Mouse (Mus musculus): ENCODE data around the gene Cers3. TPM values are rescaled to one million over a fixed set of nuclear protein-coding genes. Genes with fewer than 3 reads are reported as not detected.

The Cers3 gene
- 0.21 and 0.31 TPM in 2 replicates for total RNA-seq (2012; rRNA removed)

DNA sequence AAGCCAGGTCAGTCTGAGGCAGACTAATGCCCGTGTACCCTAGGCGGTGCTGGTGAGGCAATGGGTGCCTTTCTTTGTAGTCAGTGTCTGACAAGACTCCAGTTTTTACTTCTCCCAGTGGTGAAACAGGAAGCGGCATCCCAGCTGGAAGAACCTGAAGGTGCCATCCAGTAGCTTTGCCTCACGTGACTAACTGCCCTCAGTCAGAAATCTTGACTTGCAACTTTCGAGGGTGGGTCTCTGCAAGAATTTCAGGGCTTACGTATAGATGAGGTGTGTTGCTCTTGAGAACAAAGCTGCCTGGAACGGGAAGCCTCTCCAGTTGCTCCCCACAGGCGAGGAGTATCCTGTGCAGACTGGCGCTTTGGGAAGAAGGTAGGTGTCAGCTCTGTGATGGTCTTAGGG is at the start of gene Cers3:
Gene Cers3, plus strand, starts transcription at position 128 of the 405 bp plus-strand sequence.
- TF ChIP-seq HCFC1 (IDR thresholded peaks at IDR 0.05; ENCODE audit: borderline replicate concordance, insufficient read depth, low read length) (no peak), CHD2 (IDR thresholded peaks at IDR 0.05; ENCODE audit: low read depth, low read length) (no peak), ZNF384 (IDR thresholded peaks at IDR 0.05; ENCODE audit: low read depth, low read length) (no peak), ZC3H11A (IDR thresholded peaks at IDR 0.05; ENCODE audit: borderline replicate concordance, low read depth, low read length) (no peak), MAFK (IDR thresholded peaks at IDR 0.05; ENCODE audit: insufficient read depth, low read depth, low read length) (no peak)
- Histone ChIP-seq H3K27ac (ENCODE audit: insufficient read depth, low read depth, low read length, poor library complexity, severe bottlenecking) (no peak within 1 kb of the TSS), H3K36me3 (ENCODE audit: control insufficient read depth, insufficient read depth, low read length, poor library complexity, severe bottlenecking) (no peaks in the 10 kb centered on the region), H3K4me1 (ENCODE audit: control insufficient read depth in 2 of 2, insufficient read depth in 2 of 2, low read length in 2 of 2, poor library complexity in 1 of 2) (no peaks in the 10 kb centered on the region), H3K4me3 (ENCODE audit: insufficient read depth in 1 of 2, low read depth in 1 of 2, low read length in 2 of 2, poor library complexity in 1 of 2, severe bottlenecking in 1 of 2) (no peak within 1 kb of the TSS), H3K9me3 (ENCODE audit: control insufficient read depth, insufficient read depth, low read depth, low read length) (no peaks in the 10 kb centered on the region), H3K9ac (ENCODE audit: insufficient read depth, low read depth, low read length, poor library complexity, severe bottlenecking) (no peak within 1 kb of the TSS)
- DNase-seq (ENCODE audit: low read depth, low spot score), result peak; percentile 7
- in situ Hi-C loops (cut with MboI; ENCODE audit: low sequenced_read_pairs in 2 of 2, unreplicated experiment in 2 of 2), result no loop called here

DNA sequence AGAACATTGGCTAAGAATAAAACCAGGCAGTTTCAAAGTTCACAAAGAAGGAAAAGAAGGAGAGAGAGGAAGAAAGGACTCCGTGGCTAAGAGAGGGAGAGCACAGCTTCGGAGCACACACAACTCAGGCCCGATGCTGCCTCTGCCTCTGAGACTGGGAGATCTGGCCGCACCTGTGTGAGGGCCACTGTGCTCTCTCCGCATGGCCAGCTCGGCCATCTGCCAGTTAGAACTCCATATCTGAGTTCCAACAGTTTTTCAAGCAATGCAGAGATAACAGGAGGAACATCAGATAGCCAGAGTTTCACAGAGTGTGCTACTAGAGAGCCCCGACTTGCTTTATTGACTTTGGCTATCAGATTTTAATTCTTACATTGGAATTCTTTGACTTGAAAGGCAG is 48.8 kb upstream of the Cers3 start:
- Histone ChIP-seq H3K9me3 (ENCODE audit: control insufficient read depth, insufficient read depth, low read depth, low read length) (no peaks in the 10 kb centered on the region), H3K9ac (ENCODE audit: insufficient read depth, low read depth, low read length, poor library complexity, severe bottlenecking) (no peak overlapping the region), H3K36me3 (ENCODE audit: control insufficient read depth, insufficient read depth, low read length, poor library complexity, severe bottlenecking) (no peaks in the 10 kb centered on the region), H3K4me3 (ENCODE audit: insufficient read depth in 1 of 2, low read depth in 1 of 2, low read length in 2 of 2, poor library complexity in 1 of 2, severe bottlenecking in 1 of 2) (no peak overlapping the region), H3K4me1 (ENCODE audit: control insufficient read depth in 2 of 2, insufficient read depth in 2 of 2, low read length in 2 of 2, poor library complexity in 1 of 2) (no peaks in the 10 kb centered on the region), H3K27ac (ENCODE audit: insufficient read depth, low read depth, low read length, poor library complexity, severe bottlenecking) (no peak overlapping the region)
- DNase-seq (ENCODE audit: low read depth, low spot score), result no peak
- in situ Hi-C loops (cut with MboI; ENCODE audit: low sequenced_read_pairs in 2 of 2, unreplicated experiment in 2 of 2), result no loop called here
- TF ChIP-seq ZNF384 (IDR thresholded peaks at IDR 0.05; ENCODE audit: low read depth, low read length), result no peak
- TF ChIP-seq MAFK (IDR thresholded peaks at IDR 0.05; ENCODE audit: insufficient read depth, low read depth, low read length), result no peak
- no peak for TF ChIP-seq CHD2 (IDR thresholded peaks at IDR 0.05; ENCODE audit: low read depth, low read length)
- TF ChIP-seq HCFC1 (IDR thresholded peaks at IDR 0.05; ENCODE audit: borderline replicate concordance, insufficient read depth, low read length), result no peak

DNA sequence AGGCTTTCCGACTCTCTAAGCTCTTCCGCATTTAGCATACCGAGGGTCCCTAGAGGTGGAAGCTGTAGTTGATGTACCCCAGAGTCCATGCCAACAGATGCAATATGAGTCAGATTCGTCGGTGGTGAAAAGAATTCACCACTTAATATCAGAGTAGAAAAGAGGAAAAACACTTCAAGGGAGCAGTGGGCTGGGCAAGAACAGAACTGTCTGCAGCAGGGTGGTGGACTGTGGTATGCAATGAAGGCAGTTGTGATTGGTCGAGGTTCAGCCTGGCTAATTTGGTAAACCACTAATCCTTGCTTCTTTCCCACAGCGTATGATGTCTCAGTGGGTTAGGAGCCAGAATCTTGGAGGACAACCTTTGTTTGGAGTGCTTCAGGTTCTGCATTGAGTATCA is 40.6 kb upstream of the Cers3 start:
- H3K36me3 ChIP-seq (ENCODE audit: control insufficient read depth, insufficient read depth, low read length, poor library complexity, severe bottlenecking), result no peaks in the 10 kb centered on the region
- in situ Hi-C loops (cut with MboI; ENCODE audit: low sequenced_read_pairs in 2 of 2, unreplicated experiment in 2 of 2), result no loop called here

DNA sequence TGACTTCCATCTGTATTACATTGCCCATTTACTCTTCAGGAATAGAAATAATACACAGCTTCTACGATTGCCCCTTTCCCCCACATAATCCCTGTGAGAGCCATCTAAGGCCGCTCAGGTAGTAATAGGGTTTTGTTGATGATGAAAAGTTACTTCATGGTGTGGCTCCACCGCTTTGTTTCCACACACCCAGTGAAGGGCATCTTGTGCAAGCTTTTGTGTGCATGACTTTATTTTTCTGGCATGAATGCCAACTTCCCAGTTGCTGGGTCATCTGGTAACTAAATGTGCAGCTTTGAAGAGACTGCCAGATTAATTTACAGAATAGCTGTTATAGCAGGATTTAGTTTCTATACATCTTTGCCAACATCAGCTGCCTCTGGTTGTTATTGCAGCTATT is 38.7 kb upstream of the Cers3 start:
- H3K4me1 ChIP-seq (ENCODE audit: control insufficient read depth in 2 of 2, insufficient read depth in 2 of 2, low read length in 2 of 2, poor library complexity in 1 of 2), result no peaks in the 10 kb centered on the region
- TF ChIP-seq CHD2 (IDR thresholded peaks at IDR 0.05; ENCODE audit: low read depth, low read length) (no peak), ZNF384 (IDR thresholded peaks at IDR 0.05; ENCODE audit: low read depth, low read length) (no peak), HCFC1 (IDR thresholded peaks at IDR 0.05; ENCODE audit: borderline replicate concordance, insufficient read depth, low read length) (no peak), ZC3H11A (IDR thresholded peaks at IDR 0.05; ENCODE audit: borderline replicate concordance, low read depth, low read length) (no peak), MAFK (IDR thresholded peaks at IDR 0.05; ENCODE audit: insufficient read depth, low read depth, low read length) (no peak)
- no peaks in the 10 kb centered on the region for H3K36me3 ChIP-seq (ENCODE audit: control insufficient read depth, insufficient read depth, low read length, poor library complexity, severe bottlenecking)
- no peak overlapping the region for H3K27ac ChIP-seq (ENCODE audit: insufficient read depth, low read depth, low read length, poor library complexity, severe bottlenecking)
- DNase-seq (ENCODE audit: low read depth, low spot score), result no peak
- H3K4me3 ChIP-seq (ENCODE audit: insufficient read depth in 1 of 2, low read depth in 1 of 2, low read length in 2 of 2, poor library complexity in 1 of 2, severe bottlenecking in 1 of 2), result no peak overlapping the region
- in situ Hi-C loops (cut with MboI; ENCODE audit: low sequenced_read_pairs in 2 of 2, unreplicated experiment in 2 of 2), result no loop called here
- no peak overlapping the region for H3K9ac ChIP-seq (ENCODE audit: insufficient read depth, low read depth, low read length, poor library complexity, severe bottlenecking)
- no peaks in the 10 kb centered on the region for H3K9me3 ChIP-seq (ENCODE audit: control insufficient read depth, insufficient read depth, low read depth, low read length)

More for the DNA sequence above, 40.6 kb upstream of the Cers3 start:
- no peak overlapping the region for H3K9ac ChIP-seq (ENCODE audit: insufficient read depth, low read depth, low read length, poor library complexity, severe bottlenecking)
- no peak for DNase-seq (ENCODE audit: low read depth, low spot score)
- no peak overlapping the region for H3K27ac ChIP-seq (ENCODE audit: insufficient read depth, low read depth, low read length, poor library complexity, severe bottlenecking)
- no peak overlapping the region for H3K4me3 ChIP-seq (ENCODE audit: insufficient read depth in 1 of 2, low read depth in 1 of 2, low read length in 2 of 2, poor library complexity in 1 of 2, severe bottlenecking in 1 of 2)
- no peak for TF ChIP-seq ZNF384 (IDR thresholded peaks at IDR 0.05; ENCODE audit: low read depth, low read length)
- no peak for TF ChIP-seq CHD2 (IDR thresholded peaks at IDR 0.05; ENCODE audit: low read depth, low read length)
- TF ChIP-seq ZC3H11A (IDR thresholded peaks at IDR 0.05; ENCODE audit: borderline replicate concordance, low read depth, low read length), result no peak
- TF ChIP-seq MAFK (IDR thresholded peaks at IDR 0.05; ENCODE audit: insufficient read depth, low read depth, low read length), result no peak
- no peak for TF ChIP-seq HCFC1 (IDR thresholded peaks at IDR 0.05; ENCODE audit: borderline replicate concordance, insufficient read depth, low read length)
- H3K9me3 ChIP-seq (ENCODE audit: control insufficient read depth, insufficient read depth, low read depth, low read length), result no peaks in the 10 kb centered on the region
- H3K4me1 ChIP-seq (ENCODE audit: control insufficient read depth in 2 of 2, insufficient read depth in 2 of 2, low read length in 2 of 2, poor library complexity in 1 of 2), result no peaks in the 10 kb centered on the region

DNA sequence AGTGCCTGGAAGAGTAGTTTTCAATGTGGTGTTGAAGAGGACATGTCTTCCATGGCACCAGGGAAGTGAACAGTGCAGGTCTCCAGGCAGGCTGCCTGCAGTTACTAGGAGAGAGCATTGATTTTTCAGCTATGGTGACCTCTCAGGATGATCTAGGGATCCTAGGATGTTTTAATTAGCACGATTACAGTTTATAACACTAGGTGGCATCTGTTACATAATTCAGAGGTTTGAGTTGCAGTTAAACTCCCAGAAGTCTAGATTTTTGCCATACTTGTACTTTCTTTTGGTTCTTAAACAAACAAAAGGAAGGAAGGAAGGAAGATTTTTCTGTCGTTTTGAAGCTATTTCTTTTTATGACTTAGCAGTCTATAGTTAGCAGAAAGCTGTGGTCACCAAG is 32.1 kb upstream of the Cers3 start:
- no peak overlapping the region for H3K27ac ChIP-seq (ENCODE audit: insufficient read depth, low read depth, low read length, poor library complexity, severe bottlenecking)
- H3K4me1 ChIP-seq (ENCODE audit: control insufficient read depth in 2 of 2, insufficient read depth in 2 of 2, low read length in 2 of 2, poor library complexity in 1 of 2), result peaks cover 0 to 1% of the 10 kb centered on the region in 2 experiments; a peak in 1 of 4 replicates
- no peak for TF ChIP-seq ZC3H11A (IDR thresholded peaks at IDR 0.05; ENCODE audit: borderline replicate concordance, low read depth, low read length)
- no peak for TF ChIP-seq HCFC1 (IDR thresholded peaks at IDR 0.05; ENCODE audit: borderline replicate concordance, insufficient read depth, low read length)
- no peak for TF ChIP-seq ZNF384 (IDR thresholded peaks at IDR 0.05; ENCODE audit: low read depth, low read length)
- no peak for DNase-seq (ENCODE audit: low read depth, low spot score)
- no peak overlapping the region for H3K4me3 ChIP-seq (ENCODE audit: insufficient read depth in 1 of 2, low read depth in 1 of 2, low read length in 2 of 2, poor library complexity in 1 of 2, severe bottlenecking in 1 of 2)
- no peak overlapping the region for H3K9ac ChIP-seq (ENCODE audit: insufficient read depth, low read depth, low read length, poor library complexity, severe bottlenecking)
- H3K9me3 ChIP-seq (ENCODE audit: control insufficient read depth, insufficient read depth, low read depth, low read length), result no peaks in the 10 kb centered on the region
- H3K36me3 ChIP-seq (ENCODE audit: control insufficient read depth, insufficient read depth, low read length, poor library complexity, severe bottlenecking), result peaks cover 2% of the 10 kb centered on the region; the same call in 1 of the 2 replicates
- in situ Hi-C loops (cut with MboI; ENCODE audit: low sequenced_read_pairs in 2 of 2, unreplicated experiment in 2 of 2), result no loop called here
